Mouse (Mus musculus): ENCODE measurements around the gene Pla2g10. TPM values are rescaled to one million over a fixed set of nuclear protein-coding genes. Genes with fewer than 3 reads are reported as not detected.
"Not testable (repeated sequence)": the region's sequence is repeated elsewhere in the genome, so short reads cannot be mapped to it uniquely, and the experiment has no call there.

Pla2g10 gene
- 1.5 and 1.7 TPM in 2 replicates for polyA plus RNA-seq (2015; fragmentation: Nextera tagmentation; extraction: Ambion mirVana)

DNA sequence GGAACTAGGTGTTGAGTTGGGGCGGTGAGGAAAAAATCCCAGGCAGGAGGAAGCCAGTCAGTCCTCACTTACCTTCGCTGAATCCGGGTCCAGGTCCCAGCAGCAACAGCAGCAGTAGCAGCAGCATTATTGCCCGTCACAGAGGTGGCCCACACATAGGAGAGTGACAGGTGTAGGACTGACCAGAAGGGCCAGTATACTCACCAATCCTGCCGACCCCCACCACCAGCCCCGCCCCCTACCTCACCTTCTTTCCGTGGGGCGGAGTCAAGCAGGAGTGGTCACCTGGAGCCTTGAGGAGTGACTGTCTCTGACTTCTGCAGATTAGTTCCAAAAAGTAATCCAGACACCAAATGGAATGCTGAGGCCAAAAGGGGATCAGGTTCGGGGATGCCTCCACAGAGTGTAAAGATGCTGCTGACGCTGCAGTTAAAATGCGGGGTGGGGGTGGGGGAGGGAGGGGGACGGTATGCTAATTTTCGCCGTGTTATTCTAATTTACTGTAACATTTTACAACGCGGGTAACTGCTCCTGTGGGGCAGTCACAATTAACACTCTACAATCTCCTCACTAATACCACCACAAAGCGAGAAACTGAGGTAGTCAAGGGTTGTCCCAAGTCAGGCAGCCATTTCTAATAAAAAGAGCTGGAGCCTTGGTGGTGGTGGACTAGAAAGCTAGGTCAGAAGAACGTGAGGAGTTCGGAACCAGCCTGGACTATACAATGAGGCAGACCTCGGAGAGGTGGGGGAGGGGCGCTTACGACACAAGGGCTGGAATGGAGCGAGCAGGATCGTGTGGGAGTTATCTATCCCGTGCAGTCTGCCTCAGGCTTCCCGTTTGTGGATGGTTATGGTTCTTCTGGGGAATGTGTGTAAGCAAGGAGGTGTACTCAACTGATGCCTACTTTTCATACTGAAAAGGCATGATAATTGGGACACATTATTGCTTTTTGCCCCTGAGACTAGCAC is at the start of gene Pla2g10:
Pla2g10 (minus strand) TSS at position 699 of the 971 bp plus-strand sequence.
- H3K9ac ChIP-seq (replicated peaks; ENCODE audit: low read depth) = no peak within 1 kb of the TSS
- no peaks in the 10 kb centered on the region for H3K27me3 ChIP-seq (replicated peaks; ENCODE audit: insufficient read depth, low read length)
- H3K4me1 ChIP-seq (ENCODE audit: insufficient read depth, low read depth, low read length) = no peaks in the 10 kb centered on the region
- peak within 1 kb of the TSS; percentile 19; the same call in 1 of the 2 replicates for H3K4me2 ChIP-seq (replicated peaks; ENCODE audit: low read depth, low read length)
- DNase-seq (ENCODE audit: low spot score) (no peak), ATAC-seq (no peak)
- 9% methylated on average over 26 of the region's 26 CpGs for WGBS
- no peak for TF ChIP-seq EP300 (IDR thresholded peaks at IDR 0.05)
- no peak for TF ChIP-seq CTCF (IDR thresholded peaks at IDR 0.05)
- H3K27ac ChIP-seq (ENCODE audit: low read length) = no peak within 1 kb of the TSS
- H3K36me3 ChIP-seq (ENCODE audit: insufficient read depth, low read length) = no peaks in the 10 kb centered on the region
- H3K4me3 ChIP-seq (ENCODE audit: low read depth, low read length) = no peak within 1 kb of the TSS
- no peaks in the 10 kb centered on the region for H3K9me3 ChIP-seq (ENCODE audit: low read length)

GRCm38 (mm10) chr16:13774651-13775050 is 43.9 kb upstream of the Pla2g10 start:
- H3K4me2 ChIP-seq (replicated peaks; ENCODE audit: low read depth, low read length); H3K36me3 ChIP-seq (ENCODE audit: insufficient read depth, low read length); H3K9me3 ChIP-seq (ENCODE audit: low read length); H3K9ac ChIP-seq (replicated peaks; ENCODE audit: low read depth); ATAC-seq; H3K4me1 ChIP-seq (ENCODE audit: insufficient read depth, low read depth, low read length); H3K27me3 ChIP-seq (replicated peaks; ENCODE audit: insufficient read depth, low read length); DNase-seq (ENCODE audit: low spot score); H3K27ac ChIP-seq (ENCODE audit: low read length); H3K4me3 ChIP-seq (ENCODE audit: low read depth, low read length): not testable (repeated sequence)
- WGBS = 87% methylated on average over 3 of the region's 3 CpGs

DNA sequence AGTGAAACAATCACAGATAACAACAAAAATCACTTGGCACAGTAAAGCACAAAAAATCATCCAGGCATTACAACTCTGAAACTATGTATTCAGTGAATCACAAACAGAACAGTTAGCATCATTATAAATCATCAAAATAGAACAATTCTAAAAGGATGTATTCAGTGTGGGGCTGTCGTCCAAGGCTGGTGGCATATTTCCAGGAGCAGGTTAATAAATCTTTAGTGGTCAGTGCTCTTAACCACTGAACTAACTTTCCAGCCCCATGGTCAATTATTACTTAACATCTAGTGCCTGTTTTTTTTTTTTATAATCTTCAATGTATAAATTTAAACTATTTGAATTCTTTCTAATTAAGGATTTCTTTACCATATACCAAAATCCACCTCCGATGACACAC is 43.2 kb upstream of the Pla2g10 start:
- not testable (repeated sequence) for H3K27me3 ChIP-seq (replicated peaks; ENCODE audit: insufficient read depth, low read length); H3K36me3 ChIP-seq (ENCODE audit: insufficient read depth, low read length); H3K27ac ChIP-seq (ENCODE audit: low read length); H3K4me1 ChIP-seq (ENCODE audit: insufficient read depth, low read depth, low read length); ATAC-seq; H3K9me3 ChIP-seq (ENCODE audit: low read length); H3K4me3 ChIP-seq (ENCODE audit: low read depth, low read length); DNase-seq (ENCODE audit: low spot score); H3K4me2 ChIP-seq (replicated peaks; ENCODE audit: low read depth, low read length); H3K9ac ChIP-seq (replicated peaks; ENCODE audit: low read depth)
- 62% methylated on average over 2 of the region's 2 CpGs for WGBS

- not testable (repeated sequence) for H3K9ac ChIP-seq (replicated peaks; ENCODE audit: low read depth); H3K36me3 ChIP-seq (ENCODE audit: insufficient read depth, low read length); ATAC-seq; H3K4me1 ChIP-seq (ENCODE audit: insufficient read depth, low read depth, low read length); H3K27ac ChIP-seq (ENCODE audit: low read length); H3K4me2 ChIP-seq (replicated peaks; ENCODE audit: low read depth, low read length); DNase-seq (ENCODE audit: low spot score); H3K27me3 ChIP-seq (replicated peaks; ENCODE audit: insufficient read depth, low read length); H3K9me3 ChIP-seq (ENCODE audit: low read length); H3K4me3 ChIP-seq (ENCODE audit: low read depth, low read length)
- 84% methylated on average over 5 of the region's 5 CpGs for WGBS
Measured at GRCm38 (mm10) chr16:13772051-13772450, 41.3 kb upstream of the Pla2g10 start.

DNA sequence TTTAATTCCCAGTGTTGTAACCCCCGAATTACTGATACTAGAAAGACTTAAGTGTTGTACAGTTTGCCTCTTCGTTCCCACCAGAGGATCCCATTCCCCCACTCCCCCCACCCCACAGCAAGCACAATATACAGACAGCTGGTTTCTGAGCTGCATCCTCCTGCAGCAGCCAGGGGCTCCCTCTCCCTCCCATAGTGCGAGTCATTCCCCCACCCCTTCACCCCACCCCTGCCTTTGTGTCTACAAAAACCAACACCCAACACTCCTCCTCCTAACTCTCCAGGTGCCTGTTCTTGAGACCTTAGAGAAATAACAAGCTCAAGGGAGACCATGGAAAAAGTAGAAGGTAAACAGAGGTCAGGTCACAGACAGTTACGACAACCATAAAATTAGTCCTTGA is 40.8 kb upstream of the Pla2g10 start:
- 65% methylated on average over 4 of the region's 4 CpGs for WGBS
- H3K4me3 ChIP-seq (ENCODE audit: low read depth, low read length); H3K4me1 ChIP-seq (ENCODE audit: insufficient read depth, low read depth, low read length); H3K36me3 ChIP-seq (ENCODE audit: insufficient read depth, low read length); H3K9me3 ChIP-seq (ENCODE audit: low read length); H3K27me3 ChIP-seq (replicated peaks; ENCODE audit: insufficient read depth, low read length); ATAC-seq; DNase-seq (ENCODE audit: low spot score); H3K9ac ChIP-seq (replicated peaks; ENCODE audit: low read depth); H3K27ac ChIP-seq (ENCODE audit: low read length); H3K4me2 ChIP-seq (replicated peaks; ENCODE audit: low read depth, low read length): not testable (repeated sequence)

DNA sequence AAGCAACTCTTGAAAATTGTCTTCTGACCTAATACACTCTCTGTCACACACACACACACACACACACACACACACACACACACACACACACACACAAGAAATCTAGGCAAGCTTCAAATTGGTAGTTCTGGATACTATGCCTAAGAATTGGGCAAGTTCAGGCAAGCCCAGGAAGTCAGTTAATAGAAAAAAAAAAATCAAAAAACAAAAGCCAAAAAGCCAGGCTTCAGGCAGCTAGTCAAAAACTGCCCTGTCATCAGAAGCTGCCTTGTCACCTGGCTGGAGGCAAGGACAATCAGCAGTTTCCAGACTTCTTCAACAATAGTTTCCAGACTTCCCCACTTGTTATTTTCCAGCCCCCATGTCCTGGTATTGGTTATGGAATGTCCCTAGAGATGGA is 35.6 kb upstream of the Pla2g10 start:
- H3K9me3 ChIP-seq (ENCODE audit: low read length) = no peaks in the 10 kb centered on the region
- no peaks in the 10 kb centered on the region for H3K36me3 ChIP-seq (ENCODE audit: insufficient read depth, low read length)
- no peaks in the 10 kb centered on the region for H3K4me1 ChIP-seq (ENCODE audit: insufficient read depth, low read depth, low read length)
- no peak overlapping the region for H3K9ac ChIP-seq (replicated peaks; ENCODE audit: low read depth)
- no peak for TF ChIP-seq EP300 (IDR thresholded peaks at IDR 0.05)
- no peak for TF ChIP-seq CTCF (IDR thresholded peaks at IDR 0.05)
- DNase-seq (ENCODE audit: low spot score) = no peak
- no peak for ATAC-seq
- H3K27ac ChIP-seq (ENCODE audit: low read length) = no peak overlapping the region
- H3K27me3 ChIP-seq (replicated peaks; ENCODE audit: insufficient read depth, low read length) = no peaks in the 10 kb centered on the region
- H3K4me3 ChIP-seq (ENCODE audit: low read depth, low read length) = no peak overlapping the region
- H3K4me2 ChIP-seq (replicated peaks; ENCODE audit: low read depth, low read length) = no peak overlapping the region

Data from lung, postnatal 0 days (tissue).